Mouse (Mus musculus): ENCODE measurements at regions not wholly inside any gene's neighbourhood (a gene's known extent, or its start where the extent isn't known, plus 50 kb on each side); places are given as distances from the start of the nearest gene placed in this dataset.

GRCm38 (mm10) chr4:47882076-47882475, 162.9 kb upstream of the Nr4a3 start:
- no peak for DNase-seq

GRCm38 (mm10) chr4:47899579-47899978, 145.4 kb upstream of the Nr4a3 start:
- no peak for DNase-seq

GRCm38 (mm10) chr4:47902749-47903148, 142.2 kb upstream of the Nr4a3 start:
- DNase-seq: peak; percentile 40

GRCm38 (mm10) chr4:47912259-47912658, 132.7 kb upstream of the Nr4a3 start:
- no peak for DNase-seq

GRCm38 (mm10) chr4:47919576-47919975, 125.4 kb upstream of the Nr4a3 start:
- no peak for DNase-seq

- no peak for DNase-seq
Observed at GRCm38 (mm10) chr4:47931464-47931863, 113.5 kb upstream of the Nr4a3 start.

- DNase-seq: no peak
Observed at GRCm38 (mm10) chr4:47933526-47933925, 111.4 kb upstream of the Nr4a3 start.

GRCm38 (mm10) chr4:47935547-47935946, 109.4 kb upstream of the Nr4a3 start:
- DNase-seq: no peak

- DNase-seq: no peak
Observed at GRCm38 (mm10) chr4:47936470-47937125, 108.4 kb upstream of the Nr4a3 start.

GRCm38 (mm10) chr4:47947869-47948573, 96.9 kb upstream of the Nr4a3 start:
- peak; percentile 25 for DNase-seq

GRCm38 (mm10) chr4:47948789-47949188, 96.2 kb upstream of the Nr4a3 start:
- DNase-seq: no peak

GRCm38 (mm10) chr4:47954576-47955305, 90.2 kb upstream of the Nr4a3 start:
- DNase-seq: peak; percentile 75

GRCm38 (mm10) chr4:47964630-47965029, 80.3 kb upstream of the Nr4a3 start:
- no peak for DNase-seq

GRCm38 (mm10) chr4:47971861-47972260, 73.1 kb upstream of the Nr4a3 start:
- DNase-seq: no peak

GRCm38 (mm10) chr4:47979579-47980313, 65.2 kb upstream of the Nr4a3 start:
- peak; percentile 82 for DNase-seq

Data from adrenal gland, postnatal 14 days (tissue).